Mouse (Mus musculus) activated CD4-positive, CD25-positive, alpha-beta regulatory T cell, adult 4 months (primary cell): Measurements from ENCODE around the gene Coasy. TPM values are rescaled to one million over a fixed set of nuclear protein-coding genes. Genes with fewer than 3 reads are reported as not detected.

Experiments used
- ATAC-seq: one replicate; pipeline ENCODE4 v1.8.0; 2017
- polyA plus RNA-seq, 2 experiments: library from polyadenylated mRNA; unstranded; fragments of 100-300 nt; shearing (Covaris generic); gene quantifications; one replicate each; pipeline ENCODE4 v1.2.1; 2017

Coasy gene
- 10 to 100 TPM; 17.9 to 22.1 TPM for polyA plus RNA-seq

GRCm38 (mm10) chr11:101082208-101083082 is at the start of gene Coasy:
Gene Coasy, plus strand, starts transcription at chr11:101082565.
- ATAC-seq, result peak; percentile 81

- ATAC-seq, result no peak
Observed at GRCm38 (mm10) chr11:101033856-101034500, 48.4 kb upstream of the Coasy start.

GRCm38 (mm10) chr11:101034614-101035327 is 47.6 kb upstream of the Coasy start:
- no peak for ATAC-seq

- ATAC-seq, result no peak
Observed at GRCm38 (mm10) chr11:101035328-101035695, 47.1 kb upstream of the Coasy start.

GRCm38 (mm10) chr11:101037795-101038194 is 44.6 kb upstream of the Coasy start:
- ATAC-seq, result no peak

GRCm38 (mm10) chr11:101045826-101046225 is 36.5 kb upstream of the Coasy start:
- ATAC-seq, result no peak

GRCm38 (mm10) chr11:101046440-101046839 is 35.9 kb upstream of the Coasy start:
- ATAC-seq, result no peak

- ATAC-seq, result no peak
Observed at GRCm38 (mm10) chr11:101047502-101047901, 34.9 kb upstream of the Coasy start.

GRCm38 (mm10) chr11:101050359-101050758 is 32.0 kb upstream of the Coasy start:
- no peak for ATAC-seq

- ATAC-seq, result no peak
Observed at GRCm38 (mm10) chr11:101051051-101051493, 31.3 kb upstream of the Coasy start.

- no peak for ATAC-seq
Observed at GRCm38 (mm10) chr11:101051617-101052016, 30.7 kb upstream of the Coasy start.

- no peak for ATAC-seq
Observed at GRCm38 (mm10) chr11:101052751-101053473, 29.5 kb upstream of the Coasy start.

- no peak for ATAC-seq
Observed at GRCm38 (mm10) chr11:101053974-101054373, 28.4 kb upstream of the Coasy start.

- ATAC-seq, result no peak
Observed at GRCm38 (mm10) chr11:101055418-101055817, 26.9 kb upstream of the Coasy start.

GRCm38 (mm10) chr11:101056885-101057284 is 25.5 kb upstream of the Coasy start:
- no peak for ATAC-seq

- ATAC-seq, result peak; percentile 76
Observed at GRCm38 (mm10) chr11:101057860-101058259, 24.5 kb upstream of the Coasy start.

- ATAC-seq, result no peak
Observed at GRCm38 (mm10) chr11:101058726-101059125, 23.6 kb upstream of the Coasy start.

GRCm38 (mm10) chr11:101059473-101059872 is 22.9 kb upstream of the Coasy start:
- ATAC-seq, result no peak

GRCm38 (mm10) chr11:101060126-101060525 is 22.2 kb upstream of the Coasy start:
- no peak for ATAC-seq

- ATAC-seq, result no peak
Observed at GRCm38 (mm10) chr11:101061049-101061448, 21.3 kb upstream of the Coasy start.

GRCm38 (mm10) chr11:101062165-101062884 is 20.0 kb upstream of the Coasy start:
- no peak for ATAC-seq
